Mouse (Mus musculus) kidney, postnatal 0 days (tissue): ENCODE data around the gene Arid2. TPM values are rescaled to one million over a fixed set of nuclear protein-coding genes. Genes with fewer than 3 reads are reported as not detected.
A peak's percentile ranks its signal among the peaks of the same experiment; 100 is the strongest.

Experiments used
- ATAC-seq: fragments of 200-750 bp; cut with Nextera tagmentation; replicated peaks from 2 replicates; pipeline ENCODE4 v1.8.0; 2017; ENCODE audit warnings: low read depth, moderate number of reproducible peaks, moderate TSS enrichment, moderate library complexity; ENCODE audit not compliant: low FRiP score
- DNase-seq: peaks from one replicate; pipeline ENCODE4 v3.0.0-alpha.2; 2016; ENCODE audit warnings: low spot score
- H3K27ac ChIP-seq: fragments of 300-500 bp; sonication (generic); 2 replicates; pipeline ENCODE4 v1.5.1; 2014; ENCODE audit warnings: mild to moderate bottlenecking
- H3K27me3 ChIP-seq: fragments of 300-500 bp; sonication (generic); 2 replicates; pipeline ENCODE4 v1.6.1; 2014; ENCODE audit warnings: low read length, mixed read lengths; ENCODE audit not compliant: insufficient read depth
- H3K36me3 ChIP-seq: fragments of 300-500 bp; sonication (generic); 2 replicates; pipeline ENCODE4 v1.6.1; 2014; ENCODE audit warnings: low read length, mixed read lengths; ENCODE audit not compliant: insufficient read depth
- H3K4me1 ChIP-seq: fragments of 300-500 bp; sonication (generic); replicated peaks from 2 replicates; pipeline ENCODE4 v1.6.1; 2014; ENCODE audit warnings: antibody characterized with exemption, low read length, mixed read lengths; ENCODE audit not compliant: insufficient read depth
- H3K4me2 ChIP-seq: fragments of 300-500 bp; sonication (generic); 2 replicates; pipeline ENCODE4 v1.6.1; 2014; ENCODE audit warnings: mild to moderate bottlenecking, low read length, moderate library complexity, mixed read lengths
- H3K4me3 ChIP-seq: fragments of 300-500 bp; sonication (generic); replicated peaks from 2 replicates; pipeline ENCODE4 v1.5.1; 2014; ENCODE audit warnings: low read depth, low read length
- H3K9ac ChIP-seq: fragments of 300-500 bp; sonication (generic); 2 replicates; pipeline ENCODE4 v1.6.1; 2014; ENCODE audit warnings: low read depth, low read length
- H3K9me3 ChIP-seq: fragments of 300-500 bp; sonication (generic); replicated peaks from 2 replicates; pipeline ENCODE4 v1.6.1; 2016; ENCODE audit warnings: low read length, inconsistent platforms, mixed read lengths
- CTCF ChIP-seq: IDR thresholded peaks from 2 replicates; pipeline ENCODE4 v1.5.1; 2016; ENCODE audit warnings: antibody characterized with exemption, low read depth, mild to moderate bottlenecking, moderate library complexity
- WGBS: fragments of 180-500 bp; shearing (Covaris S2); extraction: QIAGEN DNeasy Blood & Tissue Kit; methylation state at CpG from one replicate; pipeline ENCODE4 v1.1.7; 2014; 5-methylcytosine and 5-hydroxymethylcytosine counted together
- polyA plus RNA-seq: library from polyadenylated mRNA; unstranded; fragments of >200 nt; fragmentation: Nextera tagmentation; extraction: Ambion mirVana; gene quantifications from 2 replicates; pipeline ENCODE4 v1.2.1, GENCODE M21; 2015

The Arid2 gene
- polyA plus RNA-seq, 1 experiment from 2014 or later, result 16.6 TPM

GRCm38 (mm10) chr15:96257781-96258180, 29.5 kb upstream of the Arid2 start:
- no peaks in the 10 kb centered on the region for H3K36me3 ChIP-seq
- DNase-seq (no peak), ATAC-seq (no peak)
- H3K4me3 ChIP-seq, result no peak overlapping the region
- no peaks in the 10 kb centered on the region for H3K4me1 ChIP-seq
- H3K9me3 ChIP-seq, result no peaks in the 10 kb centered on the region
- no peak overlapping the region for H3K27ac ChIP-seq
- H3K4me2 ChIP-seq, result no peak overlapping the region
- 63% methylated on average over 5 of the region's 5 CpGs for WGBS
- H3K27me3 ChIP-seq, result no peaks in the 10 kb centered on the region
- no peak overlapping the region for H3K9ac ChIP-seq
- no peak for TF ChIP-seq CTCF

- DNase-seq (no peak), ATAC-seq (no peak)
- Histone ChIP-seq H3K4me2 (no peak overlapping the region), H3K9me3 (0 out of 2 replicates have a peak, but pooled peaks cover 6% of the 10 kb centered on the region), H3K9ac (no peak overlapping the region), H3K4me3 (no peak overlapping the region), H3K36me3 (peaks cover 17% of the 10 kb centered on the region; the same call in 1 of the 2 replicates), H3K27ac (no peak overlapping the region), H3K4me1 (no peaks in the 10 kb centered on the region), H3K27me3 (no peaks in the 10 kb centered on the region)
- WGBS, result 94% methylated on average over 3 of the region's 3 CpGs
- no peak for TF ChIP-seq CTCF
Observed at GRCm38 (mm10) chr15:96264614-96265013, 22.7 kb upstream of the Arid2 start.

DNA sequence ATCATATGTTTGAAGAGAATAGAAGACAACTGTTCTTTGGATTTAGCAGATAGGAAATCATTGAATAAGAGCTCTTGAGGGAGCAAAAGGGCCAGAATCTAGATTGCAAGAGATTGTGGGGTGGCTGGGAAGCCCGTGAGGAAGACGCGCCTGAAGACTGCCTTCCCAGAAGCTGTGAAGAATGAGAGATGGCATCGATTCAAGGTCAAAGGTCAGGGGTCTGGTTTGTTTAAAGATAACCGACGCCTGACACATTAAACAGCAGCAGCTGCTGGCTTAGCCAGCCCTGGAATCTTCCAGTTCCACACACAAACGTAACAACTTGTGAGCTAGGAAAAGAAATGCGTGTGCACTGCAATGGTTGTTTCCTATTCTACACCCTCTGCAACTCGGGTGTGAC, 19.4 kb upstream of the Arid2 start:
- TF ChIP-seq CTCF, result no peak
- H3K9me3 ChIP-seq, result 0 out of 2 replicates have a peak, but pooled peaks cover 6% of the 10 kb centered on the region
- no peak overlapping the region for H3K9ac ChIP-seq
- H3K4me1 ChIP-seq, result 0 out of 2 replicates have a peak, but pooled peaks cover 3% of the 10 kb centered on the region
- H3K36me3 ChIP-seq, result peaks cover 17% of the 10 kb centered on the region; the same call in 1 of the 2 replicates
- DNase-seq (no peak), ATAC-seq (no peak)
- no peak overlapping the region for H3K4me2 ChIP-seq
- no peak overlapping the region for H3K4me3 ChIP-seq
- no peaks in the 10 kb centered on the region for H3K27me3 ChIP-seq
- 77% methylated on average over 9 of the region's 9 CpGs for WGBS
- H3K27ac ChIP-seq, result no peak overlapping the region

- DNase-seq (no peak), ATAC-seq (no peak)
- 0 out of 2 replicates have a peak, but pooled peaks cover 6% of the 10 kb centered on the region for H3K9me3 ChIP-seq
- 62% methylated on average over 9 of the region's 9 CpGs for WGBS
- no peak overlapping the region for H3K4me3 ChIP-seq
- H3K27ac ChIP-seq, result no peak overlapping the region
- H3K27me3 ChIP-seq, result no peaks in the 10 kb centered on the region
- H3K4me2 ChIP-seq, result no peak overlapping the region
- H3K36me3 ChIP-seq, result peaks cover 17% of the 10 kb centered on the region; the same call in 1 of the 2 replicates
- H3K9ac ChIP-seq, result no peak overlapping the region
- H3K4me1 ChIP-seq, result 0 out of 2 replicates have a peak, but pooled peaks cover 3% of the 10 kb centered on the region
- no peak for TF ChIP-seq CTCF
Observed at GRCm38 (mm10) chr15:96268610-96269009, 18.7 kb upstream of the Arid2 start.

GRCm38 (mm10) chr15:96269402-96269801, 17.9 kb upstream of the Arid2 start:
- Histone ChIP-seq H3K4me3 (no peak overlapping the region), H3K27me3 (no peaks in the 10 kb centered on the region), H3K9me3 (0 out of 2 replicates have a peak, but pooled peaks cover 6% of the 10 kb centered on the region), H3K4me2 (no peak overlapping the region), H3K36me3 (peaks cover 17% of the 10 kb centered on the region; the same call in 1 of the 2 replicates), H3K4me1 (0 out of 2 replicates have a peak, but pooled peaks cover 3% of the 10 kb centered on the region), H3K9ac (no peak overlapping the region), H3K27ac (no peak overlapping the region)
- 92% methylated on average over 4 of the region's 4 CpGs for WGBS
- DNase-seq (no peak), ATAC-seq (no peak)
- no peak for TF ChIP-seq CTCF

DNA sequence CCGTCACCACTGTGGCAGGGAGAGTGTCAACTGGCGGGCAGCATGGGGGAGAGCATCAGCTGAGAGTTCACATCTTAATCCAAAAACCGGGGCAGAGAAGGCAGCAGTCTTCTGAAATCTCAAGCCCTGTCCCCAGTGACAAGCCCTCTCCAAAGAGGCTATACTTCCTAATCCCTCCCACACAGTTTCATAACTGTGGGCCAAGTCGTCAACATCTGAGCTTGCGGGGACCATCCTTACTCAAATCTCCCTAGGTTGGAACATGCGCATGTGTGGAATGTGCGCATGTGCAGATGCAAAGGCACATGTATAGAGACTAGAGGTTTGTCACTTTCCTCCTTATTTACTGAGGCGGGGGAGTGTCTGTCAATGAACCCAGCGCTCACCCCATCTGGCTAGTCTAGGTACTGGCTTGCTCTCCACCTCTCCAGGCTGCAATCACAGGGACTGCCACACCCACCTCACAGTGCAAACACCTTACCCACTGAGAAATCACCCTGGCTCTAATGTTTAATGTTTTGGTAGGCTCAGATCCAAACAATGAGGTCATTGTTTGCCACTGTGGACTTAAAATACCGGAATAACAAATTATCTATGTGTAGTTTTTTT, 16.9 kb upstream of the Arid2 start:
- Histone ChIP-seq H3K4me1 (0 out of 2 replicates have a peak, but pooled peaks cover 3% of the 10 kb centered on the region), H3K9ac (no peak overlapping the region), H3K27me3 (no peaks in the 10 kb centered on the region), H3K4me3 (no peak overlapping the region), H3K4me2 (no peak overlapping the region), H3K9me3 (0 out of 2 replicates have a peak, but pooled peaks cover 6% of the 10 kb centered on the region), H3K27ac (no peak overlapping the region), H3K36me3 (peaks cover 17% of the 10 kb centered on the region; the same call in 1 of the 2 replicates)
- DNase-seq (peak; percentile 38), ATAC-seq (peak; percentile 52; the same call in 1 of the 2 replicates)
- WGBS, result 88% methylated on average over 10 of the region's 10 CpGs
- no peak for TF ChIP-seq CTCF
